Mouse (Mus musculus) lung, adult 2 months (tissue): ENCODE results near the gene Ap5s1.

Experiments
- CTCF ChIP-seq: fragments of 200-500 bp; IDR thresholded peaks from 2 replicates; pipeline ENCODE4 v1.5.1; 2011; ENCODE audit warnings: mild to moderate bottlenecking, low read length, control low read depth; ENCODE audit not compliant: insufficient read depth
- POLR2A ChIP-seq: fragments of 200-500 bp; IDR thresholded peaks from 2 replicates; pipeline ENCODE4 v1.6.1; 2011; ENCODE audit warnings: low read depth, mild to moderate bottlenecking, control low read depth, low read length, borderline replicate concordance; ENCODE audit errors: extremely low read depth

- TF ChIP-seq POLR2A (no peak), CTCF (no peak)
Observed at GRCm38 (mm10) chr2:131221853-131222515, 15.1 kb downstream of the Ap5s1 start.
